Mouse (Mus musculus) C2C12 (cell line): ENCODE measurements around the gene Caprin1.
A peak's percentile ranks its signal among the peaks of the same experiment; 100 is the strongest.

Experiments
- CEBPB ChIP-seq: IDR thresholded peaks from one replicate; pipeline ENCODE4 v1.6.1; 2011; ENCODE audit warnings: low read depth, mild to moderate bottlenecking, control low read depth, moderate library complexity
- CTCF ChIP-seq: IDR thresholded peaks from one replicate; pipeline ENCODE4 v1.5.1; 2011; ENCODE audit not compliant: control insufficient read depth, insufficient read depth, insufficient read length
- MAX ChIP-seq: IDR thresholded peaks from one replicate; pipeline ENCODE4 v1.6.1; 2011; ENCODE audit warnings: mild to moderate bottlenecking, control low read depth
- MYOD1 ChIP-seq: IDR thresholded peaks from one replicate; pipeline ENCODE4 v1.6.1; 2011; ENCODE audit warnings: low read depth; ENCODE audit not compliant: control insufficient read depth, insufficient read length
- MYOG ChIP-seq: IDR thresholded peaks from one replicate; pipeline ENCODE4 v1.6.1; 2011; ENCODE audit not compliant: control insufficient read depth, insufficient read length; ENCODE audit errors: extremely low read depth
- USF1 ChIP-seq: IDR thresholded peaks from one replicate; pipeline ENCODE4 v1.6.1; 2011; ENCODE audit warnings: low read depth, mild to moderate bottlenecking, control low read depth, moderate library complexity

GRCm38 (mm10) chr2:103797491-103798009 is at the start of gene Caprin1:
- no peak for TF ChIP-seq CTCF
- no peak for TF ChIP-seq MYOG
- peak; percentile 100 for TF ChIP-seq MAX
- no peak for TF ChIP-seq MYOD1
- TF ChIP-seq CEBPB: no peak
- no peak for TF ChIP-seq USF1
